In genomic region chr7:140970931-140971330, GRCm38 (mm10) we compare ENCODE assay signal across 20 mouse cellular contexts. TPM values are rescaled to one million over a fixed set of nuclear protein-coding genes. Genes with fewer than 3 reads are reported as not detected.
DNase-seq lines count a peak whose midpoint lies in the region; ATAC-seq and TF ChIP-seq lines count a peak whose summit lies in the region.
"Had no signal": no experiment of that assay in that cellular context is flagged by ENCODE, and none has a peak within 500 bp of the region (broad histone marks: within the 10 kb centered on the region; RNA-seq: fewer than 3 reads in every experiment).

No protein-coding gene starts in this region.

- H3K9ac ChIP-seq in heart, embryonic 14.5 days (ENCODE audit: low read length), result no peak overlapping the region
- H3K9ac ChIP-seq in liver, embryonic 14.5 days (replicated peaks), result no peak overlapping the region
- no peak overlapping the region for H3K9ac ChIP-seq in liver, postnatal 0 days (replicated peaks)
- H3K9ac ChIP-seq in embryonic facial prominence, embryonic 14.5 days (ENCODE audit: low read depth, low read length), result no peak overlapping the region
- no peak overlapping the region for H3K9ac ChIP-seq in hindbrain, postnatal 0 days (replicated peaks; ENCODE audit: low read length)
- H3K9ac ChIP-seq: forebrain, embryonic 13.5 days; hindbrain, embryonic 14.5 days; liver, embryonic 13.5 days; midbrain, embryonic 15.5 days had no signal

- no peak for TF ChIP-seq EP300 in liver, embryonic 14.5 days (IDR thresholded peaks at IDR 0.05; ENCODE audit: low read depth)
- no peak for TF ChIP-seq EP300 in liver, postnatal 0 days (IDR thresholded peaks at IDR 0.05; ENCODE audit: low read depth)

- H3K27me3 ChIP-seq in heart, embryonic 14.5 days (ENCODE audit: control insufficient read depth, insufficient read depth, low read length), result peaks cover 20% of the 10 kb centered on the region
- H3K27me3 ChIP-seq in liver, embryonic 14.5 days (ENCODE audit: control insufficient read depth, insufficient read depth, low read length), result no peaks in the 10 kb centered on the region
- no peaks in the 10 kb centered on the region for H3K27me3 ChIP-seq in liver, postnatal 0 days (ENCODE audit: insufficient read depth, low read length)
- no peaks in the 10 kb centered on the region for H3K27me3 ChIP-seq in embryonic facial prominence, embryonic 14.5 days (replicated peaks; ENCODE audit: control insufficient read depth, insufficient read depth, low read length)
- no peaks in the 10 kb centered on the region for H3K27me3 ChIP-seq in hindbrain, postnatal 0 days (ENCODE audit: insufficient read depth, low read length)
- H3K27me3 ChIP-seq: liver, embryonic 13.5 days had no signal

- 11% methylated on average over 7 of the region's 7 CpGs for WGBS in heart, embryonic 14.5 days
- WGBS in liver, embryonic 14.5 days (ENCODE audit: insufficient replicate concordance), result 37% methylated on average over 7 of the region's 7 CpGs
- 41% methylated on average over 7 of the region's 7 CpGs for WGBS in liver, postnatal 0 days (ENCODE audit: insufficient replicate concordance)
- 41% methylated on average over 7 of the region's 7 CpGs for WGBS in embryonic facial prominence, embryonic 14.5 days
- WGBS in hindbrain, postnatal 0 days, result 53% methylated on average over 7 of the region's 7 CpGs

- ATAC-seq in heart, embryonic 14.5 days (ENCODE audit: insufficient number of reproducible peaks, insufficient read depth, low FRiP score, low read depth), result 0 out of 2 replicates have a peak, but pooled peaks have one; percentile 6
- peak; percentile 13; the same call in 1 of the 2 replicates for ATAC-seq in liver, embryonic 14.5 days (ENCODE audit: insufficient read depth)
- no peak for ATAC-seq in liver, postnatal 0 days
- no peak for ATAC-seq in embryonic facial prominence, embryonic 14.5 days (ENCODE audit: low read depth)
- ATAC-seq in hindbrain, postnatal 0 days, result no peak
- ATAC-seq: forebrain, embryonic 13.5 days; midbrain, embryonic 15.5 days had no signal

- no peak for TF ChIP-seq CTCF in liver, embryonic 14.5 days (IDR thresholded peaks at IDR 0.05; ENCODE audit: low read depth)
- no peak for TF ChIP-seq CTCF in liver, postnatal 0 days (IDR thresholded peaks at IDR 0.05; ENCODE audit: low read depth)
- TF ChIP-seq CTCF in hindbrain, postnatal 0 days (IDR thresholded peaks at IDR 0.05; ENCODE audit: low read depth), result no peak

- peak overlapping the region in 1 of 2 experiments; percentile 64; a peak in 1 of 4 replicates for H3K27ac ChIP-seq in heart, embryonic 14.5 days (replicated peaks in 1 of 2; ENCODE audit: control insufficient read depth in 1 of 2, insufficient read depth in 1 of 2, low read depth in 2 of 2, low read length in 2 of 2)
- no peak overlapping the region for H3K27ac ChIP-seq in liver, embryonic 14.5 days
- no peak overlapping the region for H3K27ac ChIP-seq in liver, postnatal 0 days (ENCODE audit: low read depth)
- H3K27ac ChIP-seq in embryonic facial prominence, embryonic 14.5 days (replicated peaks; ENCODE audit: low read depth, low read length), result peak overlapping the region; percentile 86
- no peak overlapping the region for H3K27ac ChIP-seq in hindbrain, postnatal 0 days
- H3K27ac ChIP-seq: forebrain, embryonic 13.5 days; hindbrain, embryonic 14.5 days; liver, embryonic 13.5 days; midbrain, embryonic 15.5 days had no signal

- H3K9me3 ChIP-seq in heart, embryonic 14.5 days (ENCODE audit: control insufficient read depth, low read length), result no peaks in the 10 kb centered on the region
- H3K9me3 ChIP-seq in liver, embryonic 14.5 days (ENCODE audit: control insufficient read depth, low read length), result no peaks in the 10 kb centered on the region
- no peaks in the 10 kb centered on the region for H3K9me3 ChIP-seq in liver, postnatal 0 days (ENCODE audit: low read length)
- H3K9me3 ChIP-seq in embryonic facial prominence, embryonic 14.5 days (ENCODE audit: control insufficient read depth, low read length), result no peaks in the 10 kb centered on the region
- no peaks in the 10 kb centered on the region for H3K9me3 ChIP-seq in hindbrain, postnatal 0 days (ENCODE audit: low read length)
- H3K9me3 ChIP-seq: forebrain, embryonic 13.5 days; liver, embryonic 13.5 days; midbrain, embryonic 15.5 days had no signal

- no peak overlapping the region for H3K4me3 ChIP-seq in heart, embryonic 14.5 days (ENCODE audit: control insufficient read depth in 1 of 2, insufficient read depth in 1 of 2, low read depth in 1 of 2, low read length in 2 of 2)
- H3K4me3 ChIP-seq in liver, embryonic 14.5 days (ENCODE audit: insufficient read depth in 1 of 2, low read depth in 2 of 2, low read length in 2 of 2), result no peak overlapping the region
- no peak overlapping the region for H3K4me3 ChIP-seq in liver, postnatal 0 days (ENCODE audit: low read depth, low read length)
- no peak overlapping the region for H3K4me3 ChIP-seq in embryonic facial prominence, embryonic 14.5 days (ENCODE audit: low read depth, low read length)
- no peak overlapping the region for H3K4me3 ChIP-seq in hindbrain, postnatal 0 days (ENCODE audit: low read length)
- H3K4me3 ChIP-seq: forebrain, embryonic 13.5 days; liver, embryonic 13.5 days; midbrain, embryonic 15.5 days had no signal

- no peak for DNase-seq in heart, postnatal 25 days (ENCODE audit: low spot score)
- no peak for DNase-seq in liver, embryonic 14.5 days (ENCODE audit: low read depth in 3 of 3, low spot score in 3 of 3)
- no peak for DNase-seq in liver, postnatal 0 days
- DNase-seq in embryonic facial prominence, embryonic 14.5 days (ENCODE audit: low spot score), result no peak
- DNase-seq in retina, postnatal 7 days (ENCODE audit: low read depth, low spot score), result peak; percentile 21
- no peak for DNase-seq in hindbrain, postnatal 0 days (ENCODE audit: low spot score)
- no peak for DNase-seq in MN1 (ENCODE audit: low spot score)
- DNase-seq: adrenal gland, postnatal 10 days; cerebellum, adult 11-12 months; embryo, embryonic 11 days; gastrocnemius, postnatal 25 days; liver, embryonic 13.5 days had no signal

- intact Hi-C loops in heart, postnatal 25 days (cut with DNase I), result no loop called here

- H3K4me1 ChIP-seq in heart, embryonic 14.5 days (ENCODE audit: control insufficient read depth in 2 of 2, insufficient read depth in 2 of 2, low read length in 2 of 2), result peaks cover 7 to 9% of the 10 kb centered on the region in 2 experiments; a peak in 3 of 4 replicates
- peaks cover 0 to 26% of the 10 kb centered on the region in 2 experiments; a peak in 2 of 4 replicates for H3K4me1 ChIP-seq in liver, embryonic 14.5 days (replicated peaks; ENCODE audit: control insufficient read depth in 2 of 2, insufficient read depth in 2 of 2, low read length in 1 of 2)
- H3K4me1 ChIP-seq in liver, postnatal 0 days (ENCODE audit: insufficient read depth), result peaks cover 4% of the 10 kb centered on the region; the same call in 1 of the 2 replicates
- peaks cover 36% of the 10 kb centered on the region for H3K4me1 ChIP-seq in embryonic facial prominence, embryonic 14.5 days (ENCODE audit: control insufficient read depth, insufficient read depth, low read length)
- H3K4me1 ChIP-seq in hindbrain, postnatal 0 days (ENCODE audit: insufficient read depth, low read length), result no peaks in the 10 kb centered on the region

- no peaks in the 10 kb centered on the region for H3K36me3 ChIP-seq in heart, embryonic 14.5 days (ENCODE audit: control insufficient read depth, insufficient read depth, low read length)
- no peaks in the 10 kb centered on the region for H3K36me3 ChIP-seq in liver, embryonic 14.5 days (replicated peaks; ENCODE audit: control insufficient read depth, insufficient read depth, low read depth)
- no peaks in the 10 kb centered on the region for H3K36me3 ChIP-seq in liver, postnatal 0 days (replicated peaks; ENCODE audit: insufficient read depth, low read length)
- H3K36me3 ChIP-seq in embryonic facial prominence, embryonic 14.5 days (ENCODE audit: control insufficient read depth, insufficient read depth, low read length), result no peaks in the 10 kb centered on the region
- H3K36me3 ChIP-seq in hindbrain, postnatal 0 days (ENCODE audit: insufficient read depth, low read length), result no peaks in the 10 kb centered on the region
- H3K36me3 ChIP-seq: liver, embryonic 13.5 days; midbrain, embryonic 15.5 days had no signal

- H3K4me2 ChIP-seq in heart, embryonic 14.5 days (ENCODE audit: low read length), result no peak overlapping the region
- H3K4me2 ChIP-seq in liver, embryonic 14.5 days (ENCODE audit: low read depth), result no peak overlapping the region
- no peak overlapping the region for H3K4me2 ChIP-seq in liver, postnatal 0 days (ENCODE audit: low read depth, low read length)
- no peak overlapping the region for H3K4me2 ChIP-seq in embryonic facial prominence, embryonic 14.5 days (ENCODE audit: low read depth, low read length)
- no peak overlapping the region for H3K4me2 ChIP-seq in hindbrain, postnatal 0 days (ENCODE audit: low read depth, low read length)
- H3K4me2 ChIP-seq: forebrain, embryonic 13.5 days; hindbrain, embryonic 14.5 days; liver, embryonic 13.5 days; midbrain, embryonic 15.5 days had no signal

RNA-seq across cellular contexts. Expression of gene Ifitm1, which starts 3.9 kb away (rescaled TPM):
- 7.4 and 8.3 TPM in 2 replicates for polyA plus RNA-seq in heart, embryonic 14.5 days (2014; fragmentation: Nextera tagmentation; extraction: Ambion mirVana)
- 1 to 10 TPM; 1.6 to 2.8 TPM for total RNA-seq in heart, postnatal 25 days (2021)
- polyA plus RNA-seq in liver, embryonic 14.5 days (2012; rRNA removed), result 34.2 and 35.7 TPM in 2 replicates
- 20.2 and 30.9 TPM in 2 replicates for polyA plus RNA-seq in liver, embryonic 14.5 days (2014; fragmentation: Nextera tagmentation; extraction: Ambion mirVana)
- 33.4 and 38.6 TPM in 2 replicates for polyA plus RNA-seq in liver, postnatal 0 days (2015; fragmentation: Nextera tagmentation; extraction: Ambion mirVana)
- polyA plus RNA-seq in embryonic facial prominence, embryonic 14.5 days (2014; fragmentation: Nextera tagmentation; extraction: Ambion mirVana), result 63.4 and 76.6 TPM in 2 replicates
- 16.5 and 39.5 TPM in 2 replicates for total RNA-seq in hindbrain, postnatal 0 days (2014; rRNA removed)
- polyA plus RNA-seq in hindbrain, postnatal 0 days (2015; fragmentation: Nextera tagmentation; extraction: Ambion mirVana), result 22.4 and 24.0 TPM in 2 replicates

RNA-seq across cellular contexts. Expression of gene Ifitm2, which starts 15.1 kb away (rescaled TPM):
- 615 and 692 TPM in 2 replicates for polyA plus RNA-seq in heart, embryonic 14.5 days (2014; fragmentation: Nextera tagmentation; extraction: Ambion mirVana)
- total RNA-seq in heart, postnatal 25 days (2021), result 100 to 1,000 TPM in 1 of 2 experiments, 10 to 100 TPM in 1; 96.7 to 116 TPM
- polyA plus RNA-seq in liver, embryonic 14.5 days (2012; rRNA removed), result 217 and 258 TPM in 2 replicates
- polyA plus RNA-seq in liver, embryonic 14.5 days (2014; fragmentation: Nextera tagmentation; extraction: Ambion mirVana), result 405 and 432 TPM in 2 replicates
- 798 and 816 TPM in 2 replicates for polyA plus RNA-seq in liver, postnatal 0 days (2015; fragmentation: Nextera tagmentation; extraction: Ambion mirVana)
- polyA plus RNA-seq in embryonic facial prominence, embryonic 14.5 days (2014; fragmentation: Nextera tagmentation; extraction: Ambion mirVana), result 1,406 and 1,438 TPM in 2 replicates
- total RNA-seq in hindbrain, postnatal 0 days (2014; rRNA removed), result 79.3 and 82.4 TPM in 2 replicates
- 269 and 281 TPM in 2 replicates for polyA plus RNA-seq in hindbrain, postnatal 0 days (2015; fragmentation: Nextera tagmentation; extraction: Ambion mirVana)

RNA-seq across cellular contexts. Expression of gene Gm45717, which starts 15.2 kb away (rescaled TPM):
- polyA plus RNA-seq in heart, embryonic 14.5 days (2014; fragmentation: Nextera tagmentation; extraction: Ambion mirVana), result not detected in 2 replicates
- not detected for total RNA-seq in heart, postnatal 25 days (2021)
- not detected in 2 replicates for polyA plus RNA-seq in liver, embryonic 14.5 days (2012; rRNA removed)
- polyA plus RNA-seq in liver, embryonic 14.5 days (2014; fragmentation: Nextera tagmentation; extraction: Ambion mirVana), result not detected in 2 replicates
- 0.59 TPM in 1 of 2 replicates, not detected in the other for polyA plus RNA-seq in liver, postnatal 0 days (2015; fragmentation: Nextera tagmentation; extraction: Ambion mirVana)
- 0.89 TPM in 1 of 2 replicates, not detected in the other for polyA plus RNA-seq in embryonic facial prominence, embryonic 14.5 days (2014; fragmentation: Nextera tagmentation; extraction: Ambion mirVana)
- not detected in 2 replicates for total RNA-seq in hindbrain, postnatal 0 days (2014; rRNA removed)
- polyA plus RNA-seq in hindbrain, postnatal 0 days (2015; fragmentation: Nextera tagmentation; extraction: Ambion mirVana), result 0.38 TPM in 1 of 2 replicates, not detected in the other
- total RNA-seq: adrenal gland, postnatal 10 days; gastrocnemius, postnatal 25 days; layer of hippocampus, postnatal 10 days; neutrophil, adult 5-6 weeks had no signal
- polyA plus RNA-seq: C2C12; forebrain, embryonic 13.5 days; hindbrain, embryonic 14.5 days; liver, embryonic 13.5 days; midbrain, embryonic 15.5 days; thymus, postnatal 0 days had no signal

RNA-seq across cellular contexts. Expression of gene Ifitm5, which starts 20.8 kb away (rescaled TPM):
- polyA plus RNA-seq in heart, embryonic 14.5 days (2014; fragmentation: Nextera tagmentation; extraction: Ambion mirVana), result 0.65 and 0.82 TPM in 2 replicates
- under 1 TPM; 0.47 to 0.59 TPM for total RNA-seq in heart, postnatal 25 days (2021)
- 0.17 and 0.33 TPM in 2 replicates for polyA plus RNA-seq in liver, embryonic 14.5 days (2012; rRNA removed)
- 0.30 and 0.32 TPM in 2 replicates for polyA plus RNA-seq in liver, embryonic 14.5 days (2014; fragmentation: Nextera tagmentation; extraction: Ambion mirVana)
- polyA plus RNA-seq in liver, postnatal 0 days (2015; fragmentation: Nextera tagmentation; extraction: Ambion mirVana), result 0.41 and 0.48 TPM in 2 replicates
- 108 and 179 TPM in 2 replicates for polyA plus RNA-seq in embryonic facial prominence, embryonic 14.5 days (2014; fragmentation: Nextera tagmentation; extraction: Ambion mirVana)
- not detected in 2 replicates for total RNA-seq in hindbrain, postnatal 0 days (2014; rRNA removed)
- 0.39 TPM in 1 of 2 replicates, not detected in the other for polyA plus RNA-seq in hindbrain, postnatal 0 days (2015; fragmentation: Nextera tagmentation; extraction: Ambion mirVana)
- total RNA-seq: layer of hippocampus, postnatal 10 days had no signal

RNA-seq across cellular contexts. Expression of gene Pgghg, which starts 29.7 kb away (rescaled TPM):
- 11.4 and 13.0 TPM in 2 replicates for polyA plus RNA-seq in heart, embryonic 14.5 days (2014; fragmentation: Nextera tagmentation; extraction: Ambion mirVana)
- 1 to 10 TPM; 4.6 to 5.2 TPM for total RNA-seq in heart, postnatal 25 days (2021)
- polyA plus RNA-seq in liver, embryonic 14.5 days (2012; rRNA removed), result 7.2 TPM in 2 replicates
- 4.5 and 4.9 TPM in 2 replicates for polyA plus RNA-seq in liver, embryonic 14.5 days (2014; fragmentation: Nextera tagmentation; extraction: Ambion mirVana)
- polyA plus RNA-seq in liver, postnatal 0 days (2015; fragmentation: Nextera tagmentation; extraction: Ambion mirVana), result 5.5 and 6.3 TPM in 2 replicates
- 22.7 and 25.5 TPM in 2 replicates for polyA plus RNA-seq in embryonic facial prominence, embryonic 14.5 days (2014; fragmentation: Nextera tagmentation; extraction: Ambion mirVana)
- total RNA-seq in hindbrain, postnatal 0 days (2014; rRNA removed), result 16.3 and 16.6 TPM in 2 replicates
- 6.7 and 7.5 TPM in 2 replicates for polyA plus RNA-seq in hindbrain, postnatal 0 days (2015; fragmentation: Nextera tagmentation; extraction: Ambion mirVana)

Comparison
In these comparisons a context has a peak if more than half of its experiments do, and no peak if none do; other contexts are left out.
1. ATAC-seq: peak in heart, embryonic 14.5 days (single experiment) and liver, embryonic 14.5 days (single experiment); none in liver, postnatal 0 days (single experiment), embryonic facial prominence, embryonic 14.5 days (single experiment) and hindbrain, postnatal 0 days (single experiment).